8 mouse cellular contexts compared by ENCODE assay signal in the genomic region with DNA sequence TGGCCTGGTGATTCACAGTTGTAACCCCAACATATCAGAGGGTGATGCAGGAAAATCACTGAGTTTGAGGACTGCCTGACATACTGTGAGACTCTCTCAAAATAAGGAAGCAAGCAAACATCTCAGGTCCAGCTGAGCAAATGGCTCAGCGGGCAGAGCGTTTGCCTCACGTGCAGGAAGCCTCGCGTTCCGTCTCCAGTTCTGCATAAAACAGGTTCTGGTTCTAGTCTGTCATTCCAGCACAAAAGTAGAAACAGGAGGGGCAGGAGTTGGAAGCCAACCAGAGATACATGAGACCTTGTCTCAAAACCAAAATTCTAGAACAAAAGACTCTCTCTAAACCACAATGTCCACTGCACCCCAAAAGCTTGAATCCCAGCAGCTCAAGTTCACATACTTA. TPM values are rescaled to one million over a fixed set of nuclear protein-coding genes. Genes with fewer than 3 reads are reported as not detected.
A peak's percentile ranks its signal among the peaks of the same experiment; 100 is the strongest.
DNase-seq lines count a peak whose midpoint lies in the region; ATAC-seq and TF ChIP-seq lines count a peak whose summit lies in the region.

No protein-coding gene starts in this region.

- no peak for TF ChIP-seq POLR2A in limb, embryonic 14.5 days (IDR thresholded peaks at IDR 0.05; ENCODE audit: borderline replicate concordance, extremely low read depth, insufficient read depth, insufficient read length)

- H3K9ac ChIP-seq in neural tube, embryonic 11.5 days (ENCODE audit: low read length), result peak overlapping the region; percentile 58
- H3K9ac ChIP-seq in forebrain, embryonic 11.5 days (ENCODE audit: low read length), result peak overlapping the region; percentile 70
- H3K9ac ChIP-seq in limb, embryonic 14.5 days (ENCODE audit: low read depth, low read length, severe bottlenecking), result peak overlapping the region; percentile 70
- peak overlapping the region; percentile 64 for H3K9ac ChIP-seq in neural tube, embryonic 12.5 days

- peak overlapping the region; percentile 39 for H3K4me2 ChIP-seq in neural tube, embryonic 11.5 days (ENCODE audit: low read depth)
- peak overlapping the region; percentile 50 for H3K4me2 ChIP-seq in forebrain, embryonic 11.5 days (ENCODE audit: low read depth, low read length, severe bottlenecking)
- H3K4me2 ChIP-seq in limb, embryonic 14.5 days (replicated peaks; ENCODE audit: low read depth, low read length, severe bottlenecking), result peak overlapping the region; percentile 60
- peak overlapping the region; percentile 67 for H3K4me2 ChIP-seq in neural tube, embryonic 12.5 days (replicated peaks)

- H3K27ac ChIP-seq in neural tube, embryonic 11.5 days (ENCODE audit: low read depth, low read length), result no peak overlapping the region
- no peak overlapping the region for H3K27ac ChIP-seq in forebrain, embryonic 11.5 days (ENCODE audit: low read depth, low read length)
- peak overlapping the region; percentile 15; the same call in 1 of the 2 replicates for H3K27ac ChIP-seq in limb, embryonic 14.5 days (replicated peaks; ENCODE audit: low read depth, low read length)
- H3K27ac ChIP-seq in neural tube, embryonic 12.5 days, result no peak overlapping the region

- DNase-seq in neural tube, embryonic 11.5 days (ENCODE audit: low spot score), result no peak
- no peak for DNase-seq in neural tube, embryonic 10.5 days (ENCODE audit: extremely low spot score, low spot score)
- DNase-seq in forebrain, embryonic 11.5 days (ENCODE audit: low spot score), result no peak
- no peak for DNase-seq in limb, embryonic 14.5 days (ENCODE audit: low spot score)
- no peak for DNase-seq in adrenal gland, postnatal 4 days (ENCODE audit: low spot score in 2 of 2)
- DNase-seq in spleen, postnatal 14 days (ENCODE audit: low spot score in 2 of 2), result no peak
- no peak for DNase-seq in thymus, postnatal 0 days (ENCODE audit: low spot score)

- H3K36me3 ChIP-seq in neural tube, embryonic 11.5 days (ENCODE audit: control insufficient read depth, insufficient read depth, low read length), result no peaks in the 10 kb centered on the region
- H3K36me3 ChIP-seq in forebrain, embryonic 11.5 days (ENCODE audit: control insufficient read depth, insufficient read depth, low read length), result no peaks in the 10 kb centered on the region
- peaks cover 6% of the 10 kb centered on the region; the same call in 1 of the 2 replicates for H3K36me3 ChIP-seq in limb, embryonic 14.5 days (ENCODE audit: control insufficient read depth, insufficient read depth, low read length)
- H3K36me3 ChIP-seq in neural tube, embryonic 12.5 days, result no peaks in the 10 kb centered on the region

- no peaks in the 10 kb centered on the region for H3K27me3 ChIP-seq in neural tube, embryonic 11.5 days (ENCODE audit: control insufficient read depth, insufficient read depth, low read length)
- no peaks in the 10 kb centered on the region for H3K27me3 ChIP-seq in forebrain, embryonic 11.5 days (ENCODE audit: control insufficient read depth, insufficient read depth, low read length)
- no peaks in the 10 kb centered on the region for H3K27me3 ChIP-seq in limb, embryonic 14.5 days (ENCODE audit: control insufficient read depth, insufficient read depth, low read length)
- H3K27me3 ChIP-seq in neural tube, embryonic 12.5 days (replicated peaks), result no peaks in the 10 kb centered on the region

- no peaks in the 10 kb centered on the region for H3K9me3 ChIP-seq in neural tube, embryonic 11.5 days (ENCODE audit: control insufficient read depth, low read length)
- H3K9me3 ChIP-seq in forebrain, embryonic 11.5 days (ENCODE audit: control insufficient read depth, low read length), result no peaks in the 10 kb centered on the region
- no peaks in the 10 kb centered on the region for H3K9me3 ChIP-seq in limb, embryonic 14.5 days (ENCODE audit: control insufficient read depth, low read length)
- H3K9me3 ChIP-seq in neural tube, embryonic 12.5 days, result no peaks in the 10 kb centered on the region

- peak overlapping the region; percentile 41 for H3K4me3 ChIP-seq in neural tube, embryonic 11.5 days (ENCODE audit: low read depth, low read length)
- H3K4me3 ChIP-seq in forebrain, embryonic 11.5 days (ENCODE audit: low read depth, low read length), result peak overlapping the region; percentile 49
- H3K4me3 ChIP-seq in limb, embryonic 14.5 days (replicated peaks; ENCODE audit: low read length), result peak overlapping the region; percentile 48
- H3K4me3 ChIP-seq in neural tube, embryonic 12.5 days, result peak overlapping the region; percentile 49

- 3% methylated on average over 6 of the region's 6 CpGs for WGBS in neural tube, embryonic 11.5 days
- WGBS in forebrain, embryonic 11.5 days, result 4% methylated on average over 6 of the region's 6 CpGs
- 5% methylated on average over 6 of the region's 6 CpGs for WGBS in limb, embryonic 14.5 days
- 4% methylated on average over 6 of the region's 6 CpGs for WGBS in neural tube, embryonic 12.5 days

- H3K4me1 ChIP-seq in neural tube, embryonic 11.5 days (ENCODE audit: control insufficient read depth, insufficient read depth, low read length), result no peaks in the 10 kb centered on the region
- H3K4me1 ChIP-seq in forebrain, embryonic 11.5 days (replicated peaks; ENCODE audit: control insufficient read depth, insufficient read depth, low read length), result peaks cover 6% of the 10 kb centered on the region; the same call in 1 of the 2 replicates
- H3K4me1 ChIP-seq in limb, embryonic 14.5 days (ENCODE audit: control insufficient read depth, insufficient read depth, low read length), result peaks cover 7% of the 10 kb centered on the region; the same call in 1 of the 2 replicates
- H3K4me1 ChIP-seq in neural tube, embryonic 12.5 days, result peaks cover 13% of the 10 kb centered on the region

- no peak; the same call in 1 of the 2 replicates for ATAC-seq in neural tube, embryonic 11.5 days (ENCODE audit: insufficient read depth, low FRiP score, low TSS enrichment)
- no peak for ATAC-seq in forebrain, embryonic 11.5 days (replicated peaks; ENCODE audit: low FRiP score)
- no peak for ATAC-seq in limb, embryonic 14.5 days (ENCODE audit: low FRiP score, low read depth)
- ATAC-seq in neural tube, embryonic 12.5 days (ENCODE audit: low FRiP score, low read depth), result peak; percentile 8; the same call in 1 of the 2 replicates

RNA-seq across cellular contexts. Expression of gene Ccdc159, which starts 0.5 kb away (rescaled TPM):
- polyA plus RNA-seq in neural tube, embryonic 11.5 days (2014; fragmentation: Nextera tagmentation; extraction: Ambion mirVana), result 3.6 TPM in 2 replicates
- 4.4 and 4.5 TPM in 2 replicates for polyA plus RNA-seq in forebrain, embryonic 11.5 days (2014; fragmentation: Nextera tagmentation; extraction: Ambion mirVana)
- polyA plus RNA-seq in limb, embryonic 14.5 days (2012; rRNA removed), result 9.6 and 10.8 TPM in 2 replicates
- polyA plus RNA-seq in limb, embryonic 14.5 days (2014; fragmentation: Nextera tagmentation; extraction: Ambion mirVana), result 2.8 and 3.3 TPM in 2 replicates
- polyA plus RNA-seq in neural tube, embryonic 12.5 days (2016; fragmentation: Nextera tagmentation; extraction: Ambion mirVana), result 6.4 and 6.6 TPM in 2 replicates
- 10 to 100 TPM; 13.3 to 14.2 TPM for total RNA-seq in adrenal gland, postnatal 4 days (2021)
- 0.24 and 0.40 TPM in 2 replicates for polyA plus RNA-seq in thymus, postnatal 0 days (2015; fragmentation: Nextera tagmentation; extraction: Ambion mirVana)

RNA-seq across cellular contexts. Expression of gene Tmem205, which starts 0.6 kb away (rescaled TPM):
- 35.1 and 35.4 TPM in 2 replicates for polyA plus RNA-seq in neural tube, embryonic 11.5 days (2014; fragmentation: Nextera tagmentation; extraction: Ambion mirVana)
- 30.3 and 31.0 TPM in 2 replicates for polyA plus RNA-seq in forebrain, embryonic 11.5 days (2014; fragmentation: Nextera tagmentation; extraction: Ambion mirVana)
- polyA plus RNA-seq in limb, embryonic 14.5 days (2012; rRNA removed), result 37.4 and 45.3 TPM in 2 replicates
- polyA plus RNA-seq in limb, embryonic 14.5 days (2014; fragmentation: Nextera tagmentation; extraction: Ambion mirVana), result 49.5 and 51.5 TPM in 2 replicates
- polyA plus RNA-seq in neural tube, embryonic 12.5 days (2016; fragmentation: Nextera tagmentation; extraction: Ambion mirVana), result 36.1 and 42.3 TPM in 2 replicates
- total RNA-seq in adrenal gland, postnatal 4 days (2021), result 100 to 1,000 TPM; 242 to 269 TPM
- 29.6 and 31.1 TPM in 2 replicates for polyA plus RNA-seq in thymus, postnatal 0 days (2015; fragmentation: Nextera tagmentation; extraction: Ambion mirVana)

RNA-seq across cellular contexts. Expression of gene Rab3d, which starts 8.8 kb away (rescaled TPM):
- 11.1 and 12.7 TPM in 2 replicates for polyA plus RNA-seq in neural tube, embryonic 11.5 days (2014; fragmentation: Nextera tagmentation; extraction: Ambion mirVana)
- 7.5 and 8.7 TPM in 2 replicates for polyA plus RNA-seq in forebrain, embryonic 11.5 days (2014; fragmentation: Nextera tagmentation; extraction: Ambion mirVana)
- polyA plus RNA-seq in limb, embryonic 14.5 days (2012; rRNA removed), result 30.1 and 30.7 TPM in 2 replicates
- polyA plus RNA-seq in limb, embryonic 14.5 days (2014; fragmentation: Nextera tagmentation; extraction: Ambion mirVana), result 32.5 and 36.3 TPM in 2 replicates
- 19.3 and 21.3 TPM in 2 replicates for polyA plus RNA-seq in neural tube, embryonic 12.5 days (2016; fragmentation: Nextera tagmentation; extraction: Ambion mirVana)
- total RNA-seq in adrenal gland, postnatal 4 days (2021), result 10 to 100 TPM; 55.5 to 60.2 TPM
- 14.3 and 14.7 TPM in 2 replicates for polyA plus RNA-seq in thymus, postnatal 0 days (2015; fragmentation: Nextera tagmentation; extraction: Ambion mirVana)

RNA-seq across cellular contexts. Expression of gene Plppr2, which starts 10.0 kb away (rescaled TPM):
- polyA plus RNA-seq in neural tube, embryonic 11.5 days (2014; fragmentation: Nextera tagmentation; extraction: Ambion mirVana), result 27.7 TPM in 2 replicates
- 24.2 and 27.1 TPM in 2 replicates for polyA plus RNA-seq in forebrain, embryonic 11.5 days (2014; fragmentation: Nextera tagmentation; extraction: Ambion mirVana)
- polyA plus RNA-seq in limb, embryonic 14.5 days (2012; rRNA removed), result 31.7 and 44.2 TPM in 2 replicates
- polyA plus RNA-seq in limb, embryonic 14.5 days (2014; fragmentation: Nextera tagmentation; extraction: Ambion mirVana), result 8.7 and 11.2 TPM in 2 replicates
- polyA plus RNA-seq in neural tube, embryonic 12.5 days (2016; fragmentation: Nextera tagmentation; extraction: Ambion mirVana), result 53.3 and 56.2 TPM in 2 replicates
- 10 to 100 TPM; 39.4 to 41.6 TPM for total RNA-seq in adrenal gland, postnatal 4 days (2021)
- polyA plus RNA-seq in thymus, postnatal 0 days (2015; fragmentation: Nextera tagmentation; extraction: Ambion mirVana), result 0.36 and 0.51 TPM in 2 replicates

RNA-seq across cellular contexts. Expression of gene Swsap1, which starts 28.8 kb away (rescaled TPM):
- 18.9 and 22.5 TPM in 2 replicates for polyA plus RNA-seq in neural tube, embryonic 11.5 days (2014; fragmentation: Nextera tagmentation; extraction: Ambion mirVana)
- polyA plus RNA-seq in forebrain, embryonic 11.5 days (2014; fragmentation: Nextera tagmentation; extraction: Ambion mirVana), result 18.5 and 22.2 TPM in 2 replicates
- polyA plus RNA-seq in limb, embryonic 14.5 days (2012; rRNA removed), result 6.5 and 7.0 TPM in 2 replicates
- polyA plus RNA-seq in limb, embryonic 14.5 days (2014; fragmentation: Nextera tagmentation; extraction: Ambion mirVana), result 12.8 TPM in 2 replicates
- polyA plus RNA-seq in neural tube, embryonic 12.5 days (2016; fragmentation: Nextera tagmentation; extraction: Ambion mirVana), result 8.1 and 9.7 TPM in 2 replicates
- total RNA-seq in adrenal gland, postnatal 4 days (2021), result 10 to 100 TPM; 15.9 to 16.1 TPM
- 5.3 and 5.9 TPM in 2 replicates for polyA plus RNA-seq in thymus, postnatal 0 days (2015; fragmentation: Nextera tagmentation; extraction: Ambion mirVana)
